ENCODE assay signal across 20 mouse cellular contexts in genomic region chr19:20576984-20577383, GRCm38 (mm10).
A peak's percentile ranks its signal among the peaks of the same experiment; 100 is the strongest.
DNase-seq lines count a peak whose midpoint lies in the region; ATAC-seq and TF ChIP-seq lines count a peak whose summit lies in the region.
"Had no signal": no experiment of that assay in that cellular context is flagged by ENCODE, and none has a peak within 500 bp of the region (broad histone marks: within the 10 kb centered on the region; RNA-seq: fewer than 3 reads in every experiment).

No protein-coding gene starts in this region.

- DNase-seq in lung, embryonic 14.5 days, result peak; percentile 65
- DNase-seq in lung, postnatal 14 days, result no peak
- DNase-seq in lung, postnatal 10 days, result peak; percentile 18
- no peak for DNase-seq in lung, postnatal 25 days (ENCODE audit: low spot score)
- no peak for DNase-seq in left cerebral cortex, adult 8-10 months (ENCODE audit: low spot score in 2 of 2)
- no peak for DNase-seq in cerebellum, postnatal 14 days
- DNase-seq: adrenal gland, adult 2 months; adrenal gland, postnatal 25 days; cerebellum, adult 18-20 months; cerebellum, adult 9-11 months; forebrain, postnatal 0 days; gastrocnemius, postnatal 14 days; heart, adult 2 months; heart, postnatal 14 days had no signal

- no peak for TF ChIP-seq CTCF in lung, embryonic 14.5 days (IDR thresholded peaks at IDR 0.05; ENCODE audit: low read depth)

- no peak overlapping the region for H3K4me2 ChIP-seq in lung, embryonic 14.5 days
- H3K4me2 ChIP-seq in intestine, embryonic 15.5 days (replicated peaks), result no peak overlapping the region
- H3K4me2 ChIP-seq in stomach, embryonic 15.5 days, result no peak overlapping the region
- H3K4me2 ChIP-seq: forebrain, embryonic 13.5 days; heart, embryonic 11.5 days; heart, embryonic 15.5 days had no signal

- no peak overlapping the region for H3K4me3 ChIP-seq in lung, embryonic 14.5 days (ENCODE audit: low read depth, low read length)
- H3K4me3 ChIP-seq in intestine, embryonic 15.5 days (replicated peaks), result no peak overlapping the region
- H3K4me3 ChIP-seq in stomach, embryonic 15.5 days (replicated peaks), result no peak overlapping the region
- H3K4me3 ChIP-seq: embryonic facial prominence, embryonic 10.5 days; forebrain, embryonic 13.5 days; heart, adult 2 months; heart, embryonic 15.5 days had no signal

- peak overlapping the region; percentile 78 for H3K27ac ChIP-seq in lung, embryonic 14.5 days (ENCODE audit: low read depth)
- H3K27ac ChIP-seq in intestine, embryonic 15.5 days, result peak overlapping the region; percentile 29; the same call in 1 of the 2 replicates
- peak overlapping the region; percentile 41; the same call in 1 of the 2 replicates for H3K27ac ChIP-seq in stomach, embryonic 15.5 days
- H3K27ac ChIP-seq: embryonic facial prominence, embryonic 10.5 days; forebrain, embryonic 13.5 days; heart, adult 2 months; heart, embryonic 15.5 days had no signal

- H3K9me3 ChIP-seq in lung, embryonic 14.5 days (ENCODE audit: low read depth, low read length), result no peaks in the 10 kb centered on the region
- H3K9me3 ChIP-seq in intestine, embryonic 15.5 days, result no peaks in the 10 kb centered on the region
- H3K9me3 ChIP-seq in stomach, embryonic 15.5 days, result no peaks in the 10 kb centered on the region
- H3K9me3 ChIP-seq: embryonic facial prominence, embryonic 10.5 days; forebrain, embryonic 13.5 days; heart, embryonic 15.5 days had no signal

- H3K27me3 ChIP-seq in lung, embryonic 14.5 days (ENCODE audit: insufficient read depth, low read length), result no peaks in the 10 kb centered on the region
- H3K27me3 ChIP-seq in intestine, embryonic 15.5 days (replicated peaks), result no peaks in the 10 kb centered on the region
- no peaks in the 10 kb centered on the region for H3K27me3 ChIP-seq in stomach, embryonic 15.5 days (replicated peaks)
- H3K27me3 ChIP-seq: forebrain, embryonic 13.5 days; heart, embryonic 15.5 days had no signal

- H3K4me1 ChIP-seq in lung, embryonic 14.5 days (ENCODE audit: insufficient read depth), result no peaks in the 10 kb centered on the region
- peaks cover 6% of the 10 kb centered on the region; the same call in 1 of the 2 replicates for H3K4me1 ChIP-seq in intestine, embryonic 15.5 days (replicated peaks)
- 0 out of 2 replicates have a peak, but pooled peaks cover 6% of the 10 kb centered on the region for H3K4me1 ChIP-seq in stomach, embryonic 15.5 days
- H3K4me1 ChIP-seq: embryonic facial prominence, embryonic 10.5 days; forebrain, embryonic 13.5 days; heart, embryonic 15.5 days had no signal

- peak; percentile 90 for ATAC-seq in lung, embryonic 14.5 days (ENCODE audit: insufficient read depth)
- no peak for ATAC-seq in intestine, embryonic 15.5 days
- ATAC-seq in stomach, embryonic 15.5 days (ENCODE audit: insufficient read depth, low FRiP score, low read depth), result no peak
- ATAC-seq: forebrain, embryonic 13.5 days; forebrain, postnatal 0 days had no signal

- 30% methylated on average over 3 of the region's 3 CpGs for WGBS in lung, embryonic 14.5 days
- WGBS in intestine, embryonic 15.5 days, result 49% methylated on average over 3 of the region's 3 CpGs
- 56% methylated on average over 3 of the region's 3 CpGs for WGBS in stomach, embryonic 15.5 days

- H3K9ac ChIP-seq in lung, embryonic 14.5 days, result no peak overlapping the region
- no peak overlapping the region for H3K9ac ChIP-seq in intestine, embryonic 15.5 days
- no peak overlapping the region for H3K9ac ChIP-seq in stomach, embryonic 15.5 days
- H3K9ac ChIP-seq: forebrain, embryonic 13.5 days; forebrain, postnatal 0 days; heart, embryonic 15.5 days had no signal

- H3K36me3 ChIP-seq in lung, embryonic 14.5 days (ENCODE audit: insufficient read depth), result no peaks in the 10 kb centered on the region
- no peaks in the 10 kb centered on the region for H3K36me3 ChIP-seq in intestine, embryonic 15.5 days
- no peaks in the 10 kb centered on the region for H3K36me3 ChIP-seq in stomach, embryonic 15.5 days
- H3K36me3 ChIP-seq: embryonic facial prominence, embryonic 10.5 days; heart, embryonic 15.5 days had no signal

Comparison
In these comparisons a context has a peak if more than half of its experiments do, and no peak if none do; other contexts are left out.
1. DNase-seq: peak in lung, embryonic 14.5 days (single experiment) and lung, postnatal 10 days (single experiment); none in lung, postnatal 14 days (single experiment), lung, postnatal 25 days (single experiment), left cerebral cortex, adult 8-10 months (0 of 2) and cerebellum, postnatal 14 days (0 of 2).
2. Peak in every context shown above with its lines, with median percentiles within 50 percentile points of each other: H3K27ac ChIP-seq.